Mouse (Mus musculus) limb, embryonic 14.5 days (tissue): ENCODE results near the gene Hcn4. TPM values are rescaled to one million over a fixed set of nuclear protein-coding genes. Genes with fewer than 3 reads are reported as not detected.
A peak's percentile ranks its signal among the peaks of the same experiment; 100 is the strongest.

ENCODE experiments used
- ATAC-seq: fragments of 200-750 bp; cut with Nextera tagmentation; 2 replicates; pipeline ENCODE4 v1.8.0; 2017; ENCODE audit warnings: low read depth, moderate number of reproducible peaks, moderate TSS enrichment; ENCODE audit not compliant: low FRiP score
- DNase-seq: peaks from one replicate; pipeline ENCODE4 v3.0.0-alpha.2; 2015; ENCODE audit warnings: low spot score
- H3K27ac ChIP-seq: fragments of 300-500 bp; sonication (generic); replicated peaks from 2 replicates; pipeline ENCODE4 v1.5.1; 2014; ENCODE audit warnings: low read depth, mild to moderate bottlenecking, low read length, moderate library complexity, mixed read lengths
- H3K27me3 ChIP-seq: fragments of 300-500 bp; sonication (generic); 2 replicates; pipeline ENCODE4 v1.6.1; 2014; ENCODE audit warnings: low read length, mixed read lengths; ENCODE audit not compliant: control insufficient read depth, insufficient read depth
- H3K36me3 ChIP-seq: fragments of 300-500 bp; sonication (generic); 2 replicates; pipeline ENCODE4 v1.6.1; 2014; ENCODE audit warnings: mild to moderate bottlenecking, low read length, moderate library complexity, mixed read lengths; ENCODE audit not compliant: control insufficient read depth, insufficient read depth
- H3K4me1 ChIP-seq: fragments of 300-500 bp; sonication (generic); 2 replicates; pipeline ENCODE4 v1.6.1; 2014; ENCODE audit warnings: antibody characterized with exemption, low read length, mixed read lengths; ENCODE audit not compliant: control insufficient read depth, insufficient read depth
- H3K4me2 ChIP-seq: fragments of 300-500 bp; sonication (generic); replicated peaks from 2 replicates; pipeline ENCODE4 v1.6.1; 2014; ENCODE audit warnings: low read depth, mild to moderate bottlenecking, low read length, moderate library complexity; ENCODE audit not compliant: severe bottlenecking
- H3K4me3 ChIP-seq: fragments of 300-500 bp; sonication (generic); replicated peaks from 2 replicates; pipeline ENCODE4 v1.5.1; 2014; ENCODE audit warnings: low read length
- H3K9ac ChIP-seq: fragments of 300-500 bp; sonication (generic); 2 replicates; pipeline ENCODE4 v1.6.1; 2014; ENCODE audit warnings: mild to moderate bottlenecking, low read depth, low read length, moderate library complexity; ENCODE audit not compliant: severe bottlenecking
- H3K9me3 ChIP-seq: fragments of 300-500 bp; sonication (generic); 2 replicates; pipeline ENCODE4 v1.6.1; 2016; ENCODE audit warnings: low read length; ENCODE audit not compliant: control insufficient read depth
- POLR2A ChIP-seq: fragments of 200-500 bp; IDR thresholded peaks from 2 replicates; pipeline ENCODE4 v1.8.0; 2012; ENCODE audit warnings: inconsistent platforms, mild to moderate bottlenecking, moderate library complexity, borderline replicate concordance; ENCODE audit not compliant: insufficient read depth, insufficient read length; ENCODE audit errors: extremely low read depth
- WGBS: fragments of 180-500 bp; shearing (Covaris S2); extraction: QIAGEN DNeasy Blood & Tissue Kit; methylation state at CpG from one replicate; pipeline ENCODE4 v1.1.7; 2014; 5-methylcytosine and 5-hydroxymethylcytosine counted together
- polyA plus RNA-seq, 2 experiments: library from polyadenylated mRNA; depleted of rRNA in 1 of 2; stranded (reverse) in 1 of 2; unstranded in 1 of 2; fragments of >200 nt; fragmentation: Nextera tagmentation in 1 of 2; extraction: Ambion mirVana in 1 of 2; gene quantifications; 2 replicates each; pipeline versions ENCODE4 v1.2.1 to v1.2.3; 2012 to 2014

Gene Hcn4
- polyA plus RNA-seq, 2 experiments, result 0.25 to 1.2 TPM

- H3K9ac ChIP-seq, result no peak overlapping the region
- no peaks in the 10 kb centered on the region for H3K36me3 ChIP-seq
- H3K27me3 ChIP-seq, result no peaks in the 10 kb centered on the region
- ATAC-seq (no peak), DNase-seq (no peak)
- H3K4me1 ChIP-seq, result no peaks in the 10 kb centered on the region
- no peak overlapping the region for H3K4me2 ChIP-seq
- H3K27ac ChIP-seq, result no peak overlapping the region
- H3K9me3 ChIP-seq, result no peaks in the 10 kb centered on the region
- TF ChIP-seq POLR2A, result no peak
- H3K4me3 ChIP-seq, result no peak overlapping the region
- 77% methylated on average over 7 of the region's 7 CpGs for WGBS
Measured at GRCm38 (mm10) chr9:58847676-58848075, 24.5 kb downstream of the Hcn4 start.

GRCm38 (mm10) chr9:58849576-58850315 lies 26.5 kb downstream of the Hcn4 start:
- H3K4me1 ChIP-seq, result no peaks in the 10 kb centered on the region
- no peak overlapping the region for H3K27ac ChIP-seq
- no peaks in the 10 kb centered on the region for H3K36me3 ChIP-seq
- DNase-seq, result no peak
- H3K4me3 ChIP-seq, result no peak overlapping the region
- WGBS, result 53% methylated on average over 13 of the region's 13 CpGs
- H3K27me3 ChIP-seq, result no peaks in the 10 kb centered on the region
- no peak for TF ChIP-seq POLR2A
- ATAC-seq, result no peak
- H3K9ac ChIP-seq, result no peak overlapping the region
- H3K4me2 ChIP-seq, result no peak overlapping the region
- no peaks in the 10 kb centered on the region for H3K9me3 ChIP-seq

DNA sequence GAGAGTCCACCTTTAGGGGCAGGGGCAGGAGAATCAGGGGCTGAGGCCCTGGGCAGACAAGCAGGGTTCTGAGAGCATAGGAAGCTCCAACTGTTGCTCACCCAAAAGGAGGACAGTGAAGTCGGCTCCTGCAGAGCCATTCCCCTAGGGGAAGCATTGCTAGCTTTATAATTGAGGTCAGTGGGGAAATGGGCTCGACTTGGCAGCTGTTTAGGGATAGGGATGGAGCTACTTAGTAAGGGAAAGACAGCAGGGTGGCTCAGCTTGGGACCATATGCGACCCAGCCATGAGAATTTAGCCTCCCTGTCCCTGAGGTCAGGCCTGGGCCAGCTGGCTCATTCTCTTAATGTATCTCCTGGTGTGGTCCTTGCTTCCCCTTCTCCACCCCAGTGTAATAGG lies 31.7 kb downstream of the Hcn4 start:
- DNase-seq, result no peak
- Histone ChIP-seq H3K36me3 (no peaks in the 10 kb centered on the region), H3K4me2 (no peak overlapping the region), H3K9ac (no peak overlapping the region), H3K4me1 (no peaks in the 10 kb centered on the region; the same call in 1 of the 2 replicates), H3K27ac (no peak overlapping the region), H3K27me3 (no peaks in the 10 kb centered on the region), H3K4me3 (no peak overlapping the region), H3K9me3 (no peaks in the 10 kb centered on the region)
- ATAC-seq, result no peak
- WGBS, result 36% methylated on average over 3 of the region's 3 CpGs
- TF ChIP-seq POLR2A, result no peak

DNA sequence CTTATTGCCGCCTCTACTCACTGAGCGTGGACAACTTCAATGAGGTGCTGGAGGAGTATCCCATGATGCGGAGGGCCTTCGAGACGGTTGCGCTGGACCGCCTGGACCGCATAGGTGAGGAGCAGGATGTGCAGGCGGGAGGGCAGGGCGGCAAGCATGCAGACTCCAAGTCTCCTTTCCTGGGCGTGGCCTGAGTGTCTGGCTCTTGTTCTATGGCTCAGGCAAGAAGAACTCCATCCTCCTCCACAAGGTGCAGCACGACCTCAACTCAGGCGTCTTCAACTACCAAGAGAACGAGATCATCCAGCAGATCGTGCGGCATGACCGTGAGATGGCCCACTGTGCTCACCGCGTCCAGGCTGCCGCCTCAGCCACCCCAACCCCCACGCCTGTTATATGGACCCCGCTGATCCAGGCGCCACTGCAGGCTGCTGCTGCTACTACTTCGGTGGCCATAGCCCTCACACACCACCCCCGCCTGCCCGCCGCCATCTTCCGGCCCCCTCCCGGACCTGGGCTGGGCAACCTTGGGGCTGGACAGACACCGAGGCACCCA lies 35.9 kb downstream of the Hcn4 start:
- no peak overlapping the region for H3K27ac ChIP-seq
- no peak for TF ChIP-seq POLR2A
- peak overlapping the region; percentile 26 for H3K4me3 ChIP-seq
- 26% methylated on average over 29 of the region's 30 CpGs for WGBS
- H3K27me3 ChIP-seq, result no peaks in the 10 kb centered on the region
- no peaks in the 10 kb centered on the region for H3K9me3 ChIP-seq
- no peaks in the 10 kb centered on the region; the same call in 1 of the 2 replicates for H3K4me1 ChIP-seq
- ATAC-seq (0 out of 2 replicates have a peak, but pooled peaks have one; percentile 26), DNase-seq (no peak)
- no peaks in the 10 kb centered on the region for H3K36me3 ChIP-seq
- peak overlapping the region; percentile 34 for H3K9ac ChIP-seq
- peak overlapping the region; percentile 45 for H3K4me2 ChIP-seq

GRCm38 (mm10) chr9:58863826-58864225 lies 40.6 kb downstream of the Hcn4 start:
- no peaks in the 10 kb centered on the region; the same call in 1 of the 2 replicates for H3K36me3 ChIP-seq
- no peak overlapping the region for H3K4me3 ChIP-seq
- ATAC-seq (no peak), DNase-seq (no peak)
- H3K27me3 ChIP-seq, result no peaks in the 10 kb centered on the region
- no peak for TF ChIP-seq POLR2A
- no peak overlapping the region for H3K4me2 ChIP-seq
- H3K9me3 ChIP-seq, result no peaks in the 10 kb centered on the region
- 28% methylated on average over 7 of the region's 7 CpGs for WGBS
- no peak overlapping the region for H3K27ac ChIP-seq
- H3K4me1 ChIP-seq, result no peaks in the 10 kb centered on the region; the same call in 1 of the 2 replicates
- H3K9ac ChIP-seq, result no peak overlapping the region
